Mouse (Mus musculus): ENCODE results near the gene Rgs3.

GRCm38 (mm10) chr4:62634840-62635239 lies 75.2 kb downstream of the Rgs3 start:
- no peak for TF ChIP-seq CTCF (conservative IDR thresholded peaks at IDR 0.05; ENCODE audit: insufficient read depth, insufficient read length, low read depth, low read length)
- TF ChIP-seq POLR2A (IDR thresholded peaks at IDR 0.05; ENCODE audit: low read depth, low read length): no peak

All from kidney, adult 2 months (tissue).